Mouse (Mus musculus): ENCODE results near the gene Clrn1.

The Clrn1 gene

DNA sequence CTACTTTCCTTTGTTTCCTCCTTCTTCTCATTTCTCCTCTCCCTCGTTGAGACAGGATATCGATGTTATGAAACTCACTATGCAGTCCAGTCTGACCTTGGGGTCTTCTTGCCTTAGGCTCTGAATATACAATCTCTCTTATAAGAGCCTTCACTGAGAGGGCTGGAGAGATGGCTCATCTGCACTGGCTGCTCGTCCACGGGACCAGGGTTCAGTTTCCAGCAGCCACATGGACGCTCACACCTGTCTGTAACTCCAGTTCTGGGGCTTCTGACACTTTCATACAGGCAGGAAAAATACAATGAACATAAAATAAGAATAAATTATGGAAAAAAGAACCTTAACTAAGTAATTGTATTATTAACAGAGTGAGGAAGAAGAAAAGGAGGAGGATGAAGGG lies 53.6 kb downstream of the Clrn1 start:
- DNase-seq (ENCODE audit: low spot score): no peak

DNA sequence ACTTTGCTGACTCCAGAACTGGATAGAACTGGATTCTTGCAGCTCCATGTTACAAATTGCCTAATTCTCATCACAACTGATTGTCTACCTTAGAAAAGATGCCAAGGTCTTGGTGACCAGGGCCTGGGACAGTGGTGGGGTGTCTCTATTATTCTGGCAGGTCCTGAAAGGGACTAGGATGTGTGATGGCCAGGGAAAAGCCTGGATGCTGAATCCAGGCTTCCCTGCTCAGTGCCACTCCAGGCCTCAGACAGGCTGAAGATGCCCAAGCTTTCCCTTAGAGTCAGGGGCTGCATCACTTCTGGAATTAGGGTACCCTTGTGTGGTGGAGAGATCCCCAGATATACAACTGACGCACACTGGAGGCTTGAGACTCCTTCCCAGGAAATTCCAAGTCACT lies 55.2 kb downstream of the Clrn1 start:
- DNase-seq (ENCODE audit: low spot score): no peak

DNA sequence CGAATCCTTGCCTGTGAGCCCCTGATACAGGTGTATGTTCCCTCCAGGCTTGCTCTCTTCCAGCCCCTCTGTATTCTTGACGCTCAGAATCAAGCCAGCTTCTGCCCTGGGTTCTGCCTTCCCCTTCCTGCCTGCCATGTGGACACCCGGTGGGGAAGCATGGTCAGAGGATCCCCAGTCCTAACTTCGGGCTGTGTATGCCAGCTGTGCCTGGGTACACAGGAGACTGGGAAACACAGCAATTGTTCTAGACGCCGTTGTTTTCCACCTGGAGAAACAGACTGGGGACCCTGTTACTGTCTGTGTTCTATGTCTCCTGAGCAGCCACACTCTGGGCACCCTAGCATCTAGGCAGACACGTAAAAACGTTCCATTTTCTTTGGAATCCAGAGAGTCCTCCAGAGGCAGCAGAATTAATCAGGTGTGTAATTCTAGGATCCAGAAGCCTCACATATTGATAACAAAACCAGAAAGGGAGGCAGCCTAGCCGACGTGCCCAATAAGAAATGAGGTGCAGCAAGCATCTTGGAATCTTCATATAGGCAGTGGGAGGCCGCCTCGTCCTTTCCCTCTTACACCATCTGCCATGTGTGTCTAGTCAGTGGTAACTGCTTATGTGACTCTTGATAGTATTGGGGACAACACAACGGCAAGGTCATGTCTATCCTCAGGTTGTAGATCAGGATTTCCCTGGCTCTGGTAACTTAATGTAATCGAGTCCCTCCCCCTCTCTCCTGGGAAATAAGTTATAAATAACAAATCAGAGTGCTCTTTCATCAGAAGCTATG lies 56.6 kb downstream of the Clrn1 start:
- DNase-seq (ENCODE audit: low spot score): no peak

- no peak for DNase-seq (ENCODE audit: low spot score)
Observed at GRCm38 (mm10) chr3:58826266-58826665, 58.9 kb downstream of the Clrn1 start.

GRCm38 (mm10) chr3:58822211-58822610 lies 62.9 kb downstream of the Clrn1 start, which contains the start of gene Mindy4b-ps:
TSS of gene Mindy4b-ps (minus strand) at chr3:58822311.
- no peak for DNase-seq (ENCODE audit: low spot score)

- DNase-seq (ENCODE audit: low spot score): peak; percentile 24
Observed at GRCm38 (mm10) chr3:58817337-58817736, 67.8 kb downstream of the Clrn1 start.

- DNase-seq (ENCODE audit: low spot score): no peak
Observed at GRCm38 (mm10) chr3:58814191-58814590, 70.9 kb downstream of the Clrn1 start.

DNA sequence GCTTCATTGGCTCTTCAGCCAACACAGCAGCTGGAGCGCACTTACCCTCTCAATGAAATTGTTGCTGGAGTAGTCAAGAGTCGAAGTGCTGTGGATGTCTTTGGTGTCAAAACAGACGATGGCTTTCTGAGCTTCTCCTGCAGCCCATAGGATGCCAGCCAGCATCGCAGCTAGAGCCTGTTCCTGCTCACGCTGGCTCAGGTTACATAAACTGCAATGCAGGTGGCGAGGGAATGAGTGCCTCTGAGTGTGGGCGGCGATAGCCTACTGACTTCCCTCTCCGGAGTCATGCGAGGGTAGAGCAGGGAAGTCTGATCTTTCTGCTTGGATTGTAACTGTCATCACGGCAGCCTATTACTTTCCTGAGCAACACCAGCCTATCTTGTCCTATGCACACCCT lies 74.8 kb downstream of the Clrn1 start:
- no peak for DNase-seq (ENCODE audit: low spot score)

DNA sequence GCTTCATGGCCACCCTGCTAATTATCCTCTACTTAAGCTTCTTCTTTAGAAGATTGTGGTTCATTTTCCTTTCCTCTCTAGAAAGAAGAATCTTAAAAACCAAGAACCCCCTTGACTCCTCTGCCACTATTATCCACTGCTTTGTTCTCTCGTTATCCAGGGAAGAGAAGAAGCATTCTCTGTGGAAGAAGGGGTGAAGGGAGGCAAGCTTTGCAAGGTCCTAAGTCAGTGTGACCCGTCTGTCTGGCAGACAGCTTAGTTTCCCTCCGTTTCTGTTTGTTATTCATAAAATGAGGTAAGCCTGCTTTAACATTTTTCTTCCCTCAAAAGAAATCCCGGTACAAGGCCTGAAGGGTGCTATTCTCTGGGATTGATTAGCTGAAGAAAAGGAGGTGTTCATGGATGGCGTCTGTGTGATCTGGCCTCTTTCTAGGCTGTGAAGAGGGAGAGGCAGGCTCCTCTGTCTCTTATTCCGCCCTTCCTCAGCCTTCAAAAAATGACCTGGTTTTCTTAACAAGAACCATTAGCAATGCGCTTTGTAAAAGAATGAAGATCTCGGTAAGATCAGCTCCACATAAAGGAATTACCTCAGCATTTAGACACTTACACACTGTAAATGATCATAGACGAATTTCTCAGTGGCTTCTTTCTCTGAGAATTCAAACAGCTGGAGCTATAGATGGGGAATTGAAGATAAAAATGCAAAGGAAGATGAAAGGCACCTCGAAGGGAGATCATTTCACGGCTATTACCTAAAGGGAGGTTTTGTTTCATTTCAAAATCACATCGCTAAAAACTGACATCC lies 75.8 kb downstream of the Clrn1 start:
- no peak for DNase-seq (ENCODE audit: low spot score)

DNA sequence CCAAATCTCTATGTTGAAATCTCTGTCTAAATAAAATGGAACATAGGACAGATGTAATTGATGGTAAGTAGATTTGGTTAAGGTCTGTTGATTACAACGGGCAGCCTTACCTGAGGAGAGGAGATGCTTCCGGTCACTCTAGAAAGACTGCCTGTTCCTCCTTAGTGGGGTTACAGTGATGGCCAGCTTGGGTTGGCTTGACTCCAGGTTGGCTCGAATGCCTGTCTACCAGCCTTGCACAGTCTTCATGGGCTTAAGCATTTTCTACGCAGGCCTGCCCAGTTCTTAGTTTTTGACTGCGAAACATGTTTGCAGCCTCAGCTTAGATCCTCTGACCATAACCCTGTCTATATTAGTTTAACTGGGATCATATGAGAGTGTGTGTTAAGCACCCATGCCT lies 76.5 kb downstream of the Clrn1 start:
- DNase-seq (ENCODE audit: low spot score): no peak

GRCm38 (mm10) chr3:58804745-58805144 lies 80.4 kb downstream of the Clrn1 start:
- no peak for DNase-seq (ENCODE audit: low spot score)

GRCm38 (mm10) chr3:58798676-58799075 lies 86.5 kb downstream of the Clrn1 start:
- DNase-seq (ENCODE audit: low spot score): no peak

GRCm38 (mm10) chr3:58798245-58798644 lies 86.9 kb downstream of the Clrn1 start:
- DNase-seq (ENCODE audit: low spot score): no peak

All from adipocyte (in vitro differentiated cells).